Mouse (Mus musculus) cerebellum, postnatal 14 days (tissue): ENCODE data around the gene Dnah3.

Experiments
- DNase-seq, 2 experiments: peaks; one replicate each; pipeline ENCODE4 v3.0.0; 2021; ENCODE audit warnings: mixed read lengths in 2 of 2

Dnah3 gene

GRCm38 (mm10) chr7:120050447-120050846 is 44.6 kb downstream of the Dnah3 start:
- no peak for DNase-seq

GRCm38 (mm10) chr7:120043990-120044389 is 51.1 kb downstream of the Dnah3 start:
- no peak for DNase-seq

GRCm38 (mm10) chr7:120036422-120036821 is 58.7 kb downstream of the Dnah3 start:
- DNase-seq = no peak

DNA sequence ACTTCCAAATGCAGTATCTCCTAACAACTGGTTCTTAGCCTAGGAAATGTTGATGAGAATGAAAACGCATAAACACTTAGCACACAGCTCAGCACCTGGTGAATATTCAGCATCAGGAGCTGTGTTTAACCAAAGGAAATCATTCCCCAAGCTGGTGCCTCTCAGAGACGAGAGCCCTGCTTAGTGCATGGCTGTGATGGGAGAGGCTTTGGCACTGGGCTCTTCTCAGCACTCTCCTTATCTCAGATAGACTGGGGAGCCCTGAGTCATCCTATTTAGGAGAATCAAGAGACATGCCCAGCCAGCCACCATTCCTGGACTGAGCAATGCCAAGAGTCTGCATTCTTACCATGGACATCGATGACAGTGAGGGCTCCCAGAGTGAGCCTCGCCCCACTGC is 60.1 kb downstream of the Dnah3 start:
- no peak for DNase-seq

- no peak for DNase-seq
Measured at GRCm38 (mm10) chr7:120034566-120034965, 60.5 kb downstream of the Dnah3 start.

DNA sequence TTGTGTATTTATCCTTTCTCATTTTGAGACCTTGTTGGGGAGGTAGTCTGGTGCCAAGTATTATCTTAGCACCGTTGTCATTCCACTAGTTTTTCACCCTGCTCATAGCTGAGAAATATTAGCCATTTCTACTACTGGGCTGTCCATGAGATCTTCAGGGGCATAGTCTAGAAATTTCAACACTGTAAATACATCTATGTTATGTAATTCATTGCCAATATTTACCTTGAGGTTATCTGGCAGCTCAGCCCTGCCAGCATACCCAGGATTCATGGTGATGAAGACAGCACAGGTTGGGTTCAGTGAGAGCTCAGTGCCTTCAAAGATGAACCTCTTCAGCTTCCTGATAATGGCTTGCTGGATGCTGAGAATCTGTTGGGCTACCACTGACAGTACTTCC is 66.4 kb downstream of the Dnah3 start:
- DNase-seq = no peak

GRCm38 (mm10) chr7:119997066-119997465 is 98.0 kb downstream of the Dnah3 start:
- no peak for DNase-seq

GRCm38 (mm10) chr7:119985279-119985912 is 109.7 kb downstream of the Dnah3 start:
- peak; percentile 29 to 50 for DNase-seq

DNA sequence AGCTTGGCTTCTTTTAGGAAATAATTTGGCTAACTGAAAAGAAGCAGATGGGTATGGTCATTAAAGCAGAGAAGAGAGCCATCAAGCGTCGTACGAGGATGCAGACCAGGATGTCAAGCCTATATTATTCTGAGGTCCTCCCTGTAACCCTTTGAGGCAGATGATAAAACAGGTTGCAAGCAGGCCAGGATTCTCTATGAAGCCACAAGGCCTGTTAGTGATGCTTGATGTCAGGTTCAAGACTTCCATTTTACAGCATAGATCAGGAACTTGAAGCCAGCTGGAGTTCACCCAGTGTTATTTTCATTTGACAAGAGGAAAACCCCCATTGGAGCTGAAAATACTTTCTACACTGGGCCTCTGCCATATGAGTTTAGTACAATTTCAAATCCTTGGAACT is 114.9 kb downstream of the Dnah3 start:
- no peak for DNase-seq

DNA sequence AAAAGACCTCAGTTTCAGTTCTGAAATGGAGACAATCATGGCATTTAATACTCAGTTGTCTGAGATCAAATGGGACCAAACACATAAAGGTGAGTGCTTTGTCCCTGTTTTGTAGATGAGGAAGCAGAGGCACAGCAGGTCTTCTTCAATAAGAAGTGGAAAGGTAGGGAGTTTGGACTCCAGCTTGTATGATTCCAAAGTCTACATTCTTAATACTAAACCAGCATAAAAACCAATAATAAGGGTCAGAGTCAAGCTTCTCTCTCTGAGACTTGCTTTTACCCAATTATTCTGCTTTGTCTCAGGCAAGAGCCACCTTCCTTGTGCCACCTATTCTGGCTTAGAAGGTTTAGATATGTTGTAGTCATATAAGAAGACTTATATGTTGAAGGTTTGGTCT is 116.5 kb downstream of the Dnah3 start:
- no peak for DNase-seq

GRCm38 (mm10) chr7:119977574-119977973 is 117.5 kb downstream of the Dnah3 start:
- no peak for DNase-seq

GRCm38 (mm10) chr7:119976256-119976655 is 118.8 kb downstream of the Dnah3 start:
- peak; percentile 87 to 90 for DNase-seq

GRCm38 (mm10) chr7:119974214-119974613 is 120.9 kb downstream of the Dnah3 start:
- DNase-seq = no peak

DNA sequence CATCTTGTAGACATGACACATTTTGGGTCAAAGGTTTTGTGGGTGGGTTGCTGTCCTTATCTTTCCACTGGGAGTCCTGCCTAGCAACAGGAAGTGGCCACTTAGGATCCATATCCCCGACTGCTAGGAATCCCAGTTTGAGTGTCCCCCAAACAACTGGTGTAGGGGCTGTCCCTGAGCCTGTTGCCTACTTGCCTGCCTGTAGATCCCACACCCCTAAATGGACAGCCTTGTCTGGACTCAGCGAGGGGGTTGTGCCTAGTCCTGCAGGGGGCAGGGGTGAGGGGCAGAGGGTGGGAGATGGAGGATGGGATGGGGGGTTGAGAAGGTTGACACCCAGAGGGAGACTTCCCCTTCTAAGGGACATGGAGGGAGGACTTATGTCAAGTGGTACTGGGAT is 125.8 kb downstream of the Dnah3 start:
- DNase-seq = no peak

DNA sequence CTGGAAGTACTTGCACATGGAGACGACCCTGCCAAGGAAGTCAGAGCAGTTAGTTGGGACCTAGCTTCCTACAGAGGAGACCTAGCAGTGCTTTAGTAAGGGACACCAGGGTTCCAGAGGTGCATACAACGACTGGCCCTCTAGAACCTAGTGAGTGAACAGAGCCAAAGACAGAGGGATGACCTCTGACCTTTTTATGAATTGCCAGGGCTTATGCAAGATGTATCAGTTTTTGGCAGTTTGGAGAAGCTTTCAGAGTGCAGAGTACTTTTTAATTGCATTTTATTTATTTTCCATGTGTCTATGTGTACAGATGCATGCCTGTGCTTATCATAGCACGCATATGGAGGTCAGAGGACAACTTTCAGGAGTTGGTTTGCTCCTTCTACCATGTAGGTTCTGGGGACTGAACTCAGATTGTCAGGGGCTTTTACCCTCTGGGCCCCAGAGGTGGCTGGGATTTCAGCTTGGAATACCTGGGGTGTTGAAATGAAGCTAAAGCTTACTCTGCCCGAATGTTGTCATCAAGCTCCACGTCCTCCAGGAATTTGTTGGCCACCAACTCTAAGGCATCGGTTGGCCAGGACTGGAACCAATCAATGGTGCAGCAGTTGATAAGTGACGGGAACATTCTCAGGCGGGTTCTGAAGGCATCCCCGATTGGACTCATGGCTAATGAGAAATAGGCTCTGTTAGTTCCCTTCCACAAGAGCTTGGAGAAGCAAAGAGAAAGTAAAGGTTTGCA is 129.3 kb downstream of the Dnah3 start:
- no peak for DNase-seq

DNA sequence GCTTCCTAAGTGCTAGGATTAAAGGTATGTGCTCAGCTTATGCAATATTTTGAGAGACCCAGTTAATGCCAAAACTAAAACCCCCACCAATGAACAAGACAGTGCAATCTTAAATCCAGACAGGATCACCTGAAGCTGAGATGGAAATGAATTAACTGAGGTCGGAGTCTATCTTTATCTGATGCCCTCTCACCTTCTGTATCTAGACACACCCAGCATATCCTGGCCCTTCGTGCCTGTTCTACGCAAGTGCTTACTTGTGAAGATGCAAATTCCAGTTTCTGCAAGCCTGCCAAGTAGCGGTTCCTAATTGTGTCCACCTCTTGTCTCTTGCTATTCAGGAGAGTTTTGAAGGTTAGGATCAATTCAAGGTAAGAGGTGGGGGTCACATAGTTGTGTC is 129.9 kb downstream of the Dnah3 start:
- DNase-seq = no peak

- DNase-seq = no peak
Measured at GRCm38 (mm10) chr7:119961107-119961506, 134.0 kb downstream of the Dnah3 start.

GRCm38 (mm10) chr7:119960546-119960945 is 134.5 kb downstream of the Dnah3 start:
- DNase-seq = no peak

- DNase-seq = no peak
Measured at GRCm38 (mm10) chr7:119960006-119960405, 135.1 kb downstream of the Dnah3 start.

- DNase-seq = no peak
Measured at GRCm38 (mm10) chr7:119959491-119959890, 135.6 kb downstream of the Dnah3 start.

DNA sequence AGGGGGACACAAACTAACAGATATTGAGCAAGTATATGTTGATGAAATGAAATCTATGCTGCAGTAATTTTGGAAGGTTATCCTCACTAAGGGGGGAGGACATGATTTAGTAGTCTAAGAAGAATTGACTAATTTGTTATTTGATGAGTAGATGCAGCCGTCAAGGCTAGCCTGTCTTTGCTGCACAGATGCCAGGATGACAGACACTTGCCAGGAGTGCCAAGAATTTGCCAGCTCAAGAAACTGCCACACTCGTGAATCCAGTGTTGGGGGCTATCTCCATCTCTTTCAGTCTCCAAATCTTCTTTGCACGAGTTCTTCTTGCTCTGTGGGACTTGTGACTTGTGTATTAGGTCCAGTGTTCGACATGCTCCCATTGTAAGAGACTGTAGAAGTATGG is 136.0 kb downstream of the Dnah3 start:
- no peak for DNase-seq

- DNase-seq = no peak
Measured at GRCm38 (mm10) chr7:119957421-119957820, 137.7 kb downstream of the Dnah3 start.

GRCm38 (mm10) chr7:119954047-119954446 is 141.0 kb downstream of the Dnah3 start:
- no peak for DNase-seq

DNA sequence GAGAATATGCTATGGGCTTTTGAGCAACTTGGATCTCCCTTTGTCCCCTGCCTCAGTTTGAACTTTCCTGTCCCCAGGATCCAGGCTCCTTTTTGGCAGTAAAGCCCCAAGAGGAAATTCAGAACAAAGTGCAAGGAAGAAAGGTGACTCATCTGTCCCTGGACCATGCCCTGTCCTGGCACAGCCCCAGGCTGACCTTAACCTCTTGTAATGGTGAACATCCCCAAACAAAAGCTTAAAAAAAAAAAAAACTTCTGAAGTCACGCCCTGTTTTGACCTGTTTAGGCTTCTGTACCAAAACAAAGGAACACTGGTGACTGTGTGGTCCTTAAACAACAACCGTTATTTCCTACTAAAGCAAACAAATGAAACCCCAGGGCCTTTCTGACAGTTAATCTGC is 153.5 kb downstream of the Dnah3 start:
- no peak for DNase-seq

GRCm38 (mm10) chr7:119937036-119937435 is 158.0 kb downstream of the Dnah3 start:
- peak; percentile 38 to 55 for DNase-seq
